Mouse (Mus musculus): Measurements from ENCODE around the gene Tlcd2. TPM values are rescaled to one million over a fixed set of nuclear protein-coding genes. Genes with fewer than 3 reads are reported as not detected.
A peak's percentile ranks its signal among the peaks of the same experiment; 100 is the strongest.
"Not testable (repeated sequence)": the region's sequence is repeated elsewhere in the genome, so short reads cannot be mapped to it uniquely, and the experiment has no call there.

The Tlcd2 gene
- total RNA-seq, 2 experiments from 2014 or later, result 16.5 to 28.3 TPM

DNA sequence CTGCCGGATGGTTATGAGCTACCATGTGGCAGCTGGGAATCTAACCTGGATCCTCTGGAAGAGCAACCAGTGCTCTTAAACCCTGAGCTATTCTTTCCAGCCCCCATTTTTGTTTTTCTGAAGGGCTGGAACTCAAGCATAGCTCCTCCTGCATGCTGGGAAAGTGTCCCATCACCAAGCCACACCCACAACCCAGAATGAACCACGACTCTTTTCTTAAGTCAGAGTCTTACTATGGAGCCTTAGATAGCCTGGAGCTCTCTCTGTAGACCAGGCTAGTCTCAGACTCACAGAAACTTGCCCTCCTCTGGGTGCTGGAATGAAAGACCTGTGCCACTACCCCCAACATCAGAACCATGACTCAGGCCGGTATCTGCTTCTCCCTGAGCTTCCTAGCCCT lies 12.9 kb upstream of the Tlcd2 start:
- no peak for ATAC-seq (replicated peaks; ENCODE audit: poor library complexity)

DNA sequence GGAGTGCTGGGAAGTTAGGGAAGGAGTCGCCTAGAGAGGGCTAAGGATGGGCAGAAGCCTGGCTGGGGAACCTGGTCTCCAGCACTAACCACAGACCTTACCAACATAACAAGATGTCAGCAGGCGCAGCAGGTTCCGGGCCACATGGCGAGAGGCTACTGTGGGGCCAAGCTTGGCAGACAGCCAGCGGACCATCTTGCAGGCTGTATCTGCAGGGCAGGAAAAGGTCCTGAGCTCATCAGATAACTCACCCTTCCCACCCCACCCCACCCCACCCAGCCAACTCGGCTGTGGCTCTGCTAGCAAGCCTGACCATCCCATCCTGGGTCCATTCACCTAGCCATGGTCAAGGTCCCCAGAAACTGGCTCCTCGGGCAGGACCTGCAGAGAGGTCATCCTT lies 11.8 kb upstream of the Tlcd2 start:
- peak; percentile 27 for ATAC-seq (replicated peaks; ENCODE audit: poor library complexity)

DNA sequence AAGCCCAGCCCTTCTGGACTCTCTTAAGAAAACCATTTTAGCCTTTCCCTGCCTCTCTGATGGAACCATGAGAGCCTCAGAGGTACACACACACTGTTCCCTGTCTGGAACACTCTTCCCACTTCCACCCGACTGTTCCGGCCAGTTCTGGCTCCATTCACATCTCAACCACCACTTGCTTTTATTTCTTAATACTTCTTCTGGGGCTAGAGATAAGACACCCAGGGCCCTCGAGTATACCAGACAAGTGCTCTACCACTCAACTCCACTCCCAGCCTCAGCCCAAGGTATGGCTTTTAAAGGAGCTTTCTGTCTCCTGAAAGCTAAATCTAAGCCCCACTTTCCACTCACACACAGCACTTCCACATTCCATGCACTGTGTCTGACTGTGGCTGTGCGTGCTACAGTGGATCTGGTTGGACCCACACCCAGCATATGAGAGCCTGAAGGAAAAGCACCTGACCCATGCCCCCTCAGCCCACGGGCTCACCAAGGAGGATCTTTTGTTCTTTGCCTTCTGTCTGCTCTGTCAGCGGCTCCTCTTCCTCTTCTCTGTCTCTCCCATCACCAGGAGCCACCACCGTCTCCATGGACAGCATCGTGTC lies 11.1 kb upstream of the Tlcd2 start:
- ATAC-seq (replicated peaks; ENCODE audit: poor library complexity), result peak; percentile 46

DNA sequence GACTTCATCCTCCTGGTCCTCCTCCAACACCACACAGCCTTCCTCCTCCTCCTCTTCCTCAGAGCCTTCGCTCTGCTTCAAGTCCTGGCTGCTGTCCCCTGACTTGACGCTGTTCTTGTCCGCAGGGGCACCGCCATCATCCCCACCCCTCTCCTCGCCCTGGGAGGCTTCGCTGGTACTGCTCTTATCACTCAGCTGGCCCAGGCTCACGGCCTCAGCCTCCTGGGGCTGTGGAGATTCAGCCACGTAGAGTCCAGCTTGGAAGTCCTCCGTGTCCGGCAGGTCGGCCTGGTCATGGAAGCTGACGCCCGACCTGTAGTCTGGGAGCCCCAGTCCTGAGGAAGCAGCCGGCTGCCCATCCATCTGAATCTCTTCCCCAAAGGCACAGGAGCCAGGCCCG lies 10.6 kb upstream of the Tlcd2 start:
- no peak for ATAC-seq (replicated peaks; ENCODE audit: poor library complexity)

DNA sequence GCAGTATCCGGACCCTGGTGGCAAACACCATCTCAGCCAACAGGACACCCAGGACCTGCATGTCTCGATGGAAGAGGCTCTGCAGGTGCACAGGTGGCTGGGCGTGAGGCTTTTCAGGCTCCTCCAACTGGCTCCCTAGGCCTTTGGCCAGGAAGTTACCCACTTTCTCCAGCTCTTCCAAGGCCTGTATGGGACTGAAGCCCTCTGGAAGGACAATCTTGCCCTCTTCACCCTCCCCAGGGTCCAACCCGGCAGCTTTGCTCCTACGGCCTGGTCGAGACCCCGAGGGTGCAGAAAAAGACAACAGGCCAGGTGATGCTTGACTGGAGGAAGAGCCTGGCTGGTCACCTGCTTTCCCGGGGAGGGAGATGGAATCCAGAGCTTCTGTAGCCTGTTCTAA lies 9.4 kb upstream of the Tlcd2 start:
- ATAC-seq (replicated peaks; ENCODE audit: poor library complexity), result no peak

DNA sequence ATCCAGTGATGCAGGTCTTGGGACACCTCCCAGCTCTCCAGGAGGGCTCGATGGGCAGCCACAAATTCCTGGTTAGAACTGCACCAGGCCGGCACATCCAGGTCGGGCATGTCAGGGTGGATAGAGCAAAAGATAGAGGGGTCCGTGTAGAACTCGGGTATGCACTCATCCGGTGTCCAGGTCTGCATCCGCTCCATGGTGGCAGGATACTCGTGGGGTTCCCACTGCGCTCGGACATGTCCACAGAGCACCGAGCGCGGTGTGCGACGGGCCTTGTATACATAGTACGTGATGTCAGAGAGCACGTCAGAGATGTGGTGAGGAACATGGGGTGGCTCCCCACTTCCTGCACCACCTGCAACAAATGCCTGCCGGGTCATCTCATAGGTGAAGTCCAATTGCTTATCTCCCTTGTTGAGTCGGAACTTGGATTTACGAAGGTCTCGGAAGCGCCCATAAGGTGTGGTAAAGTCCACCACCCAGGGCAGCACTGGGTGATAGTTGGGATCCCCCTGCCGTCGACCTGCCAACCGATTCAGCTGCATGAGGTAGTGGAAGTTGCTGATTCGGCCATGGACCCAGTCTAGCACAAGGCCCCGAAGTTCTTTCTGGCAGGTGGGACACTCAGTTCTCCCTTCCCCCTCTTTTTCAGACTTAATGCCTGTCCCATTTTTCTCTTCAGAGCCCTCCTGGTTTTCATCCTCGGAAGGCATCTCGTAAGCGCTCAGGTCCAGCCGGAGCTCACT lies 8.5 kb upstream of the Tlcd2 start:
- no peak for ATAC-seq (replicated peaks; ENCODE audit: poor library complexity)

DNA sequence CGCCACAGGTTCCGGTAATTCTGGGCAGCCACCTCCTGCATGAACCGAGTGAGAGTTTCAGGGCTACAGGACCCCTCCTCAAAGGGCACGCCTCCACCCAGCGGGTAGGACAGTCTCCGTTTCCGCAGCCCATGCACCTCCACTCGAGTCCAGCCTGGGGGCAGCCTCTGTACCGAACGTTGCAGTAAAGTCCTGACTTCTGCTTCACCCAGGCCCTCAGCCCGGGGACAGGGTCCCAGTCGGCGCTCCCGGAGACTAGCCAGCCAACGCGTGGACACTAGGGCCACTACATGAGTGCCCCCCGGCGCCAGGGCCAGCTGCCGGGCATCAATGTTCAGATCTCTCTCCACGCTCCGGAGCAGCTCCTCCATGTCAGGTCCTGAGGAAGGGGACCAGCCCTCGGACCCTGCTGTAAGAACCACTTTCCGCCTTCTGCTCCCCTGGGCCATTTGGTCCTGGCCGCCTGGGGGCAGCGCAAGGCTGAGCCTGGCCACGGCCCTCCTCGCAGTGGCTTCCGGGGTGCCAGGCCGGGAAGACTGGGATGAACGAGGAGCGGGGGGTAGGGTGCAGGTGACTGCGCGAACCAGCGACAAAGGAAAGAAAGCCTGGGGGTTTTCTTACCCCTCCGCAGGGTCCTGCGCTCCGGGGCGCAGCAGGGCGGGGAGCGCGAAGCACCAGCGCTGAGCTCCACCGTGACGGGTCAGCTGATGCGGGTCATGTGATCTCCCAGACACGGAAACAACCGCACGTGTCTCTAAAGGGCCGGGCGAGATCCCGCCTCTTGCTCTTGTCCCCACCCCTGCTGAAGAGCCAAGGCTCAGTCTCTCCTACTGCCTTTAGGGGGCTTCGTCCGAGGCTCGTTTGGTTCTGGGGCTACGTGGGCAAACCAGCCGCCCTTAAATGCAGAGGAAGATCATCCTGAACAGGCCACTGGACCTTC lies 7.3 kb upstream of the Tlcd2 start, which contains the start of gene Wdr81:
TSS of gene Wdr81 (minus strand) at position 727 of the 940 bp plus-strand sequence.
- ATAC-seq (replicated peaks; ENCODE audit: poor library complexity), result peak; percentile 73

DNA sequence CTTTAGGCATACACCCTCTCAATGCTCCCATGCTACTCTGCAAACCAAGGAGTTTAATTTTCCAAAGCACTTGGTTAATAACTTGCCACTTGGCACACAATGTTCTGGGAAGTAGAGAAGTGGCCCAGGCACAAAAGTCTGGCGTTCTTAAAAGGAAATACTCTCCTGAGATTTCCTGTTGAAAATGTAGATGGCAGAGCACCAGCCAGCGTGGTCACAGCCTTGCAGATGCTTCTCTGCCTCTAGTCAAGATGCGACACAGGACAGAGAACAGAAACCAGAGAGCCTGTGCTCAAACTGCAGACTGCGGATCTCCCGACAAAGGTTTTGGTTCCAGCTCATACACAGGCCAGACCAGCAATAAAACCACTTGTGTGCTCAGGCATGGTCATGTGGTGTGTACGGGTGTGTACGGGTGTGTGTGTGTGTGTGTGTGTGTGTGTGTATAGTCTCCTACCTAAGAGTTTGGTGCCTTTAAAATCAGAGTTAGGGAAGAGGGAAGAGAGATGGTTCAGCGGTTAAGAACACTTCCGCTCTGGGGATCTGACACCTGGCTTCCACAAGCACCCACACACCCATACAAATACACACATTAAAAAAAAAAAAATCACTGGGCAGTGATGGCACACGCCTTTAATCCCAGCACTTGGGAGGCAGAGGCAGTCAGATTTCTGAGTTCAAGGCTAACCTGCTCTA lies 6.3 kb upstream of the Tlcd2 start:
- ATAC-seq (replicated peaks; ENCODE audit: poor library complexity), result no peak

DNA sequence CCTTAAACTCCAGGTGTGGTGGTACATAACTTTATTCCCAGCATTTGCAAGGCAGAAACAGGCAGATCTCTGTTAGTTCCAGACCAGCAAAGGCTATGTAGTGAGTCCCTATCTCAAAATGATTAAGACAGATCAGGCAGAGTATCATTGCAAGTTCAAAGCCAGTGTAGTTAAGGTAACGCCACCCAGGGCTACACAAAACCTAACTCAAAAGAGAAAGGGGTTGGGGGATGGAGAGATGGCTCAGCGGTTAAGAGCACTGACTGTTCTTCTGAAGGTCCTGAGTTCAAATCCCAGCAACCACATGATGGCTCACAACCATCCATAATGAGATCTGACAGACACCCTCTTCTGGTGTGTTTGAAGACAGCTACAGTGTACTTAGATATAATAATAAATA lies 5.5 kb upstream of the Tlcd2 start:
- not testable (repeated sequence) for ATAC-seq (replicated peaks; ENCODE audit: poor library complexity)

DNA sequence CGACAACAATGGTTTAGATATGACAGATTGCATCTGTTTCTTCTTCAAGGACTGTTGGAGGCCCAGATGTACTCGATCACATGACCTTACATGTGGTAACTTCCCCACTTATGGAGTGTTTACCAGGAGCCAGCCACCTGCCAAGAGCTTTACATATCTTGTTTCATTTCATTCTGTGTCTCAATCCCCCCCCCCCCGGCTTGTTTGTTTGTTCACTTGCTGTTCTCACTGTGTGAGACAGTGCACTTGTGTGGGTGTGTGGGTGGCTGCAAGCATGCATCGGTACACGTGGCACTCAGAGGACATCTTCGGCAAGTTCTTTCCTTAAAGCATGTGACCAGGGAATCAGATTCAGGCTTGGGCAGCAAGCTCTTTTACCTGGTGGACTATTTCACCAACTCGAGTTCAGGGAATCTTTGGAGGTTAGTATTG lies 5.1 kb upstream of the Tlcd2 start:
- ATAC-seq (replicated peaks; ENCODE audit: poor library complexity), result no peak

DNA sequence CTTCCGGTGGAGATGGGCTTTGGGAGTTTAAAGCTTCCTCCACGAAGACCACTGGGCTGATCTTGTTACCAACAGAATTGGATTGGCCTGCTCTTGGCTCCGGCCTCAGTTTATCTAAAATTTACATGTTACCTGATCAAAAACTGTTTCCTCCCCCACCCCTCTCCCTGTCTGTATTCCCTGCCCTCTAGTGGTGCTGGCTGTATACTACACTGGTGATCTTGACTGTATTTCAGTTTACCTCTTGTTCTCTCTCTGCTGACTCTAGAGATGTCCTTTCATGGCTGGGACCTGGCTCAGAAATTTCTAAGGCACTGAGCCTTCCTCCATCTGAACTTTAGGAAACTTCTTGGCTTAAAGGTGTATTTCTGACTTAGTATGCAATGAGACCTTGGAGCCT lies 3.3 kb upstream of the Tlcd2 start:
- ATAC-seq (replicated peaks; ENCODE audit: poor library complexity), result no peak

DNA sequence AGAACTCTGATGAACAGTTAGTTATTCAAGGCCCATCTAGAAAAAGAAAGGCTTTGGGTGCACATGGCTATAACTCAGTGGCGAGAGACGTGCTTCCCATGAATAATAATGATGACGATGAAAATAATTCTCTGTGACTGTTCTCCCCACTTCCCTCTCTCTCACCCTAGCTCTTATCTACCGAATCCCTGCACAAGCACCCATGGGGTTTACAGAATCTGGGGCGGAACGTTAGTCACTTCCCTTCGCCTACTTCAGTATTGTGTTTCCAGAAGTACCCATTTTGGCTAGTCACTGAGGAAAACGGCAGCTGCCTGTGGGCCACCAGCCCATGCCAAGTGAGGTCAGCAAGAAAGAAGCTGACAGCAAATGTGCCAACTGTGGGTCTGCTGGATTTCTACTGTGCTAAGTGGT lies 2.9 kb upstream of the Tlcd2 start:
- no peak; the same call in 1 of the 2 replicates for ATAC-seq (replicated peaks; ENCODE audit: poor library complexity)

DNA sequence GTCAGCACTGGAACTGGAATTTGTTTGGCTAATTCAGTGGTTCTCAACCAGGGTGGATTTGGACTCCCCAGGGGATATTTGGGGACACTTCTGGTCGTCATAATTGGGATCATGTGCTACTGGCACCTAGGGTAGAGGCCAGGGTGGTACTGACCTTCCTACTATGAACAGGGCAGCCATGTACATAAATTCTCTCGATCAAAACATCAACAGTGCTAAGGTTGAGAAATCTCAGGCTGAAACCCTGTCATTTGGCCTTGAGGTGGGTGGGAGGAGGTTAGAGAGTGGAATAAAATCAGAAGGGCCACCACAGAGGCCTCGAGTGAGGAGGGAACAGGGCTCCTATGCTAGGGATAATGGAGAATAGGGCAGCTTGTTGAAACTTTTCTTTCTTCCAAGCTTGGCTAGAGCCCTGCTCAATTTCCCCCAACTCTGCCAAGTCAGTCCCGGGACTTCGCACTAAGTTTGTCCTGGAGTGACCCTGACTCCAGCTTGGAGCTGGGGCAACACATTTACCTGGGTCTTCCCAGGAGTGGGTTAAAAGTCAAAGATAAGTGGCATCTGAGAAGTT lies 2.3 kb upstream of the Tlcd2 start:
- no peak for ATAC-seq (replicated peaks; ENCODE audit: poor library complexity)

DNA sequence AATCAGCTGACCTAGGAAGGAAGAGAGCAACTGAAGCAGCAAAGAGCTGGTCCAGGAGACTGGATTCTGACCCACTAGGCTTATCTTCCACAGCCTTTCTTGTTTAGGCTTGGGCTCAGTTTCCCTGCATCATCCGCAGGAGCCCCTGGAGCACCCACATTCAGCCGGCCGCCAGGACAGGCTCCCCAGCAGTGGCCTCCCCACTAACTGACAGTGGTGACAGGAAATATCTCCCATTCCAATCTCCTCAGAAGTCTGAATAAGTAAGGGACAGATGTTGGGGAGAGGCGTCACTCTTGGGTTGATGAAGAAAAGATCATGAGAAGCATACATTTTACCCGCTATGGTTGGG lies 1.8 kb upstream of the Tlcd2 start:
- no peak for ATAC-seq (replicated peaks; ENCODE audit: poor library complexity)

DNA sequence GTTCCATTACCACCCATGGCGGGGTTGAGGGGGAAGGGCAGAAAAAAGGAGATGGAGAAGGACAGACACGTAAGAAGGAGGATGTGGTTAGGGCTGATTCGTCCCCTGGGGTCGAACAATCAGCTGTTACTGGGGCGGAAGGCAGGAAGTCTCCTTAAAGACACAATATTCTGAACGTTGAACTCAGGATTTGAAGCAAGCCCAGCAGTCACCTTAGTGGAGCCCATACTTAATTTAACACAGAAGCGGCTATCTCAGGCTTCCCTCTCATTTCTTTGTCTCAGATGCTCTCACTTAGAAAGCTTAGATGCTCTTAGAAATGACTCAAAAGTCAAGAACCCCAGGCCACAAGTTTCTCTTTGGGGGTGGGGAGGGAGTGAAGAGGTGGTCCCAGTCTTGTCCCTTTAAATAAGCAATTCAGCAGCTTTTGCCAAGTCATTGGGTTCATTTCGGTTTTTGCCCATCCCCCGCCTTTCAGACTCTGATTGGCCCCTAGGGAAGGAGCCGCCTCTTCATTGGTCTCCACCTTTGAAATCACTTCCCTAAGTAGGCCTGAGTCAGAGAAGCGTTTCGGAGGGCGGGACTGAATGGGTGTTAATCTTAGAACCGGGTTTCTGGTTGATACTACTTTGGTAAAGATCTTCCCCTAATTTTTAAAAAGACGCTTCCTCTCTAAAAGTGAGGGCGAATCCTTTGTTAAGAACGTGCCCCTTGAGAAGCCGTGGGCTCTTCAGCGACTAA lies 1.2 kb upstream of the Tlcd2 start:
- ATAC-seq (replicated peaks; ENCODE audit: poor library complexity), result peak; percentile 51

DNA sequence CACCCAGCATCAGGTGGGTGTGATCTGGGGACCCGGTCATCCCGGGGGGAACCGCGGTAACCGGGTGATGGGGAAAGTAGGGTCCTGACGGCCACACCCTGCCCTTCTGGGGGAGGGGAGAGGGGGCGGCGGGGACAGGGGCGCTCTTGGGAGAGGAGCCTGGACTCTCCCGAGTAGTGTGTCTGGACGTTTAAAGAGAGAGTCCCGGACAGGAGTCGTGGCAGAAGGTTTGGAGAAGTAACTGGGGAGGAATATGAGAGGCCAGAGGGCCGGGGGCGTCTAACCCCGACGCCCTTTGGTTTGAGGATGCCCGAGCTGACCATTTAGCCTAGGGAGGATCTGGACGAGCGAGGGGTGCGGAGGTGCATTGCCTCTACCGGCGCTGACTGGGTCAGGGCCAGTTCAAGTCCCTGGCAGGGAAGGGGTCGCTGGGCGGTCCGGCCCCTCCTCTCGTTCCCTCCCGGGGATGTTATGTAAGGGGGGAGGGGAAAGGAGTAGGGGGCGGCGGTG lies 283 bp downstream of the Tlcd2 start:
- no peak for ATAC-seq (replicated peaks; ENCODE audit: poor library complexity)

DNA sequence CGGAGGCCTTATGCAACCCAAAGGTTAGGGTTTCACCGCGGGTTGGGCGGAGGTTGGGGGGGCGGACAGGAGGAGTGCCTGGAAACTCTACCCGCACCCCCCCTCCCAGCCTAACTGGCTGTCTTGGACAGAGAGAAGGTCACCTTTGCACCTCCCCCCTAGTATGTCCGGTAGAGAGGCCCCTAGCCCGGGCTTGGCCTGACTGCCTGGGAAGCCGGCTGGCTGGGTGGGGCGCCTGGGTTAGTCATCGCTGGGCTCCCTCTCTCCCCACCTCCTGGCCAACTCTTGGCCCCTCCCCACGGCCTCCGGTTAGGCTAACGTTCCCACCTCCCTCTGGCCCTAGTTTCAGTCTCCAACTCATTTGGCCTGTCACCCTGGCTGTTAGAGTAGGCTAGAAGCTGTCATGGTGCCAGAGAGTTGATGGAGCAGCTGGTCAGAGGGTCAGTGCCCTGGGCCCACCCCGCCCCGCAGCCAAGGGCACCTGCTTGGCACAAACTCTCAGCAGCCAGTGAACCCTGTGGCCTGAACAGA lies 803 bp downstream of the Tlcd2 start:
- ATAC-seq (replicated peaks; ENCODE audit: poor library complexity), result peak; percentile 21; the same call in 1 of the 2 replicates

DNA sequence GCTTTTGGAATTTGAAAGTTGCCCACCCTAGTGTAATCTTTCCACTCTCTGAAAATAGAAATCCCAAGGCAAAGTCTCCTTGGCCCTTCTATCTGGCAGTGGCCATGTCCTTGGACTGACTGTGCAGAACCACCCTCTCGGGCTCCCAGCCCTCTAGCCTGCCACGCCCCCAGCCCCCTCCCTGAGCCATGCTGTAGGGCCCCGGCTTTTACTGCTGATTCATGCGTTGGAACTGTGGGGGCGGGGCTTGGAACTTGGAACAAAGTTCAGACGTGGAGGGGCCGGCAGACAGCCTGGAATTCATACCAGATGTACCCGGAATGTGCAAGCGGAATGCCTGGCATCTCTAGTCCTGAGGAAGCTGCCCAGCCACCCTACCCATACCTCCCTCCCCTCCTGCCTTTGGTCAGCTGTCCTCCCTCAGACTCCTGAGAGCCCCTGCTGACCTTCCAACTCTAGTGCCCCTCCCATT lies 1.4 kb downstream of the Tlcd2 start:
- 0 out of 2 replicates have a peak, but pooled peaks have one; percentile 7 for ATAC-seq (replicated peaks; ENCODE audit: poor library complexity)

DNA sequence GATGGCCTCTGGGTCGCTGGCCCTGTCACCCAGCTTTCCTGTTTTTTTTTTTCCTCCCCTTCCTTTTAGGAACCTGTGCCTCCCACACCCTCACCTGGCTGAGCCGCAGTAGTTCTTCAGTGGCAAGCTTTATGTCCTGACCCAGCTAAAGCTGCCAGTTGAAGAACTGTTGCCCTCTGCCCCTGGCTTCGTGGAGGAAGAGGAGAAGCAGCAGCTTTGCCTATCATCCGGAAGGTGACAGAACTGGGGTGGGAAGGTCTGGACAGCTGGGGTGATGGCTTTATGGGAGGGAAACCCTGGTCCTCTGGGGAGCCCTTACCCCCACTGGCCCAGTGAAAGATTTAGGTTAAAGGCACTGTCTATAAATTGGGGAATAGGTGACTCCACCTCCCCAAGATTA lies 2.1 kb downstream of the Tlcd2 start:
- ATAC-seq (replicated peaks; ENCODE audit: poor library complexity), result no peak
